Mouse (Mus musculus) olfactory bulb, adult 2 months (tissue): ENCODE data around the gene Ppargc1a.

ENCODE experiments used
- CTCF ChIP-seq: fragments of 200-500 bp; IDR thresholded peaks from 2 replicates; pipeline ENCODE4 v1.5.1; 2012; ENCODE audit warnings: low read depth, mild to moderate bottlenecking, low read length, moderate library complexity; ENCODE audit not compliant: insufficient read depth
- POLR2A ChIP-seq: fragments of 200-500 bp; IDR thresholded peaks from 2 replicates; pipeline ENCODE4 v1.6.1; 2012; ENCODE audit warnings: mild to moderate bottlenecking, low read depth, low read length, moderate library complexity; ENCODE audit not compliant: insufficient read depth

GRCm38 (mm10) chr5:51540816-51541215 is 26.7 kb downstream of the Ppargc1a start:
- no peak for TF ChIP-seq POLR2A
- no peak for TF ChIP-seq CTCF
